Mouse (Mus musculus): ENCODE data around the gene Tbk1. TPM values are rescaled to one million over a fixed set of nuclear protein-coding genes. Genes with fewer than 3 reads are reported as not detected.

Gene Tbk1
- polyA plus RNA-seq, 1 experiment from 2014 or later = 34.4 TPM

DNA sequence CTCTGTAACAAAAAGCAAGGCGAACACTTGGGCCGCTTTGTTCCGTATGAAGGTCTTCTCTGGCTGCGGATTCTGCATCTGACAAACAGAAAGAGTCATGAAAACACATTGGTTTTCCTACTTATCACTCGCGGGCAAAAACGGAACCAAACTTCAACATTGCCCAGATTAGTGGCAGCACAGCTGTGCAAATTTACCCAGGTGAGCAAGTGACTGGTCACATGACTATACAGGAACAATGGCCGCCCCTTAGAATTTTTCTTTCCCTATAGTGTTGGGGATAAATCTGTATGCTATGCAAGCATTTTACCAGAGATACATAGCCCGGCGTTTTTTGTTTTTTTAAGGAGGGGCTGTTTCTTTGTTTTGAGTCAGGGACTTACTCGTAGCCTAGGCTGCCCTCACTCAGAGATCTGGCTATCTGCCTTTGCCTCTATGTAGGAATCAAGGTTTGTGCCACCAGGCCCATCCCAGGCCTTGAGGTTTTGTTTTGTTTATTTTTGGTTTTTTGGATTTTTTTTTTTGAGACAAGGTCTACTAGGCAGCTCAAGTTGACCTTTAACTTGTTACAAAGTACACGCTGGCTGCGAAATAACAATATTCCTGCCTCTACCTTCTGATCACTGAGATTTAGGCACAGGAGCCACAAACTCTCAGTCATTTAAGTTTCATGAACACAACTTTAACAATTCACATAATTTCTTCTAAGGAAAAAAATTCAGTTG is 28.7 kb upstream of the Tbk1 start:
- no peak overlapping the region for H3K9ac ChIP-seq
- no peak overlapping the region for H3K4me3 ChIP-seq
- H3K4me2 ChIP-seq (replicated peaks) = no peak overlapping the region
- H3K36me3 ChIP-seq = peaks cover 89% of the 10 kb centered on the region
- no peaks in the 10 kb centered on the region for H3K4me1 ChIP-seq
- H3K27me3 ChIP-seq = no peaks in the 10 kb centered on the region
- H3K9me3 ChIP-seq = no peaks in the 10 kb centered on the region
- WGBS = 93% methylated on average over 13 of the region's 13 CpGs
- no peak overlapping the region for H3K27ac ChIP-seq
- no peak for ATAC-seq (ENCODE audit: insufficient number of reproducible peaks, insufficient read depth, low FRiP score, low TSS enrichment)

DNA sequence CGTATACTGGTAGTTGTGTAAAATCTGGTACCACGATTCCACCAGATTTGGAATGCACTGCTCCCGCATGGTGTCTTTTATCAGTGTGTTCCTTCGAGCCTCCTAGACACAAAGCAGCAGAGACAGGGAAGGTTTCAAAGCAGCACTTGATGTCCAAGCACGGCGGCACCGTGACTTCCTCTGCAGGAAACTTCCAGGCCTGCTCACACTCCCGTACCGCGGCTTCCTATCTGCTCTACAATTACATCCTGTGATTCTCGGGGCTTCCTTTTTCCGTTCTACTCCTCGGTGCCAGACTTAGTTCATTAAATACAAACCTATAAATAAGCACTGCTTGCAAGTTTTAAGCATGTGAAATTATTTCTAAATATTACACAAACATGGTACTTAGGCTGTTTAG is 27.0 kb upstream of the Tbk1 start:
- no peaks in the 10 kb centered on the region for H3K9me3 ChIP-seq
- H3K9ac ChIP-seq = no peak overlapping the region
- no peak overlapping the region for H3K4me2 ChIP-seq (replicated peaks)
- H3K4me3 ChIP-seq = no peak overlapping the region
- ATAC-seq (ENCODE audit: insufficient number of reproducible peaks, insufficient read depth, low FRiP score, low TSS enrichment) = no peak
- no peaks in the 10 kb centered on the region for H3K27me3 ChIP-seq
- no peak overlapping the region for H3K27ac ChIP-seq
- H3K36me3 ChIP-seq = peaks cover 88% of the 10 kb centered on the region
- H3K4me1 ChIP-seq = no peaks in the 10 kb centered on the region
- 91% methylated on average over 13 of the region's 13 CpGs for WGBS

DNA sequence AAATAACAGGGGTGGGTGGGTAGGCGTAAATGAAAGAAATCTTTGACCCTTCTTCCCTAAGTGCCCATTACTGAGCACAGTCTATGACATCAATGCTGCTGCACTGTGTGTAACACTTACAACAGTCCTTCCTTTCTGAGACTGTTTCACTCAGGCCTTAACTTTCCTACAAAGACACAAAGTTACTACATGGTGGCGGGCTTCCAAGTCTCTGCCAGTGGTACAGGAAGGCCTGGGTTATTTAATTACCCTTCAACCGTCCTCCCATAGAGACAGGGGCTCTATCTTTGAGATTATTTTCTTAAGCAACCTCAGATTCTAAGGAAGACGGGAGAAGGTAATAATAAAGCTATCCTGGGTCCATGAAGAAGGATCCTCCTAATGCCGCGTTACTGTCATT is 25.9 kb upstream of the Tbk1 start:
- H3K9me3 ChIP-seq = no peaks in the 10 kb centered on the region
- H3K4me3 ChIP-seq = no peak overlapping the region
- no peak overlapping the region for H3K4me2 ChIP-seq (replicated peaks)
- H3K27me3 ChIP-seq = no peaks in the 10 kb centered on the region
- WGBS = 87% methylated on average over 6 of the region's 6 CpGs
- no peak overlapping the region for H3K9ac ChIP-seq
- peaks cover 88% of the 10 kb centered on the region for H3K36me3 ChIP-seq
- no peak for ATAC-seq (ENCODE audit: insufficient number of reproducible peaks, insufficient read depth, low FRiP score, low TSS enrichment)
- H3K4me1 ChIP-seq = no peaks in the 10 kb centered on the region
- no peak overlapping the region for H3K27ac ChIP-seq

DNA sequence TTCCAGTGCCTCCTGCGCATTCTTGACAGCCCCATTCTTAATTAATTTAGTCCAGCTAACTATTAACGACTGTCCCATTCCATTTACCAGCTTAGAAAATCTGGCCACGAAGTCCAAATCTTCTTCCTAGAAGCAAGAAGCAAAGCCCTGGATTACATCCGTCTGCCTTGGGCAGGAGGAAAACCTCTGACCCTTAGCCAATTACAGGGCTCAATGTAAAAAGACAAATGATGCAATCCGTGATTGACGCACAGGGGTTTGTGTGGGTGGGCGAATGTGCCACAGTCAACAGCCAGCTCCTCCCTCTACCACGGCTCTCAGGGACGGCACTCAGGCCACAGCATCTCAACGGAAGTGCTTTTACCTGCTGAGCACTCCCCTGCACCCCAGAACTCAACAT is 25.0 kb upstream of the Tbk1 start:
- Histone ChIP-seq H3K4me1 (no peaks in the 10 kb centered on the region), H3K4me2 (replicated peaks) (no peak overlapping the region), H3K27me3 (no peaks in the 10 kb centered on the region), H3K27ac (no peak overlapping the region), H3K9me3 (no peaks in the 10 kb centered on the region), H3K36me3 (peaks cover 88% of the 10 kb centered on the region), H3K9ac (no peak overlapping the region), H3K4me3 (no peak overlapping the region)
- 81% methylated on average over 10 of the region's 10 CpGs for WGBS
- no peak for ATAC-seq (ENCODE audit: insufficient number of reproducible peaks, insufficient read depth, low FRiP score, low TSS enrichment)

DNA sequence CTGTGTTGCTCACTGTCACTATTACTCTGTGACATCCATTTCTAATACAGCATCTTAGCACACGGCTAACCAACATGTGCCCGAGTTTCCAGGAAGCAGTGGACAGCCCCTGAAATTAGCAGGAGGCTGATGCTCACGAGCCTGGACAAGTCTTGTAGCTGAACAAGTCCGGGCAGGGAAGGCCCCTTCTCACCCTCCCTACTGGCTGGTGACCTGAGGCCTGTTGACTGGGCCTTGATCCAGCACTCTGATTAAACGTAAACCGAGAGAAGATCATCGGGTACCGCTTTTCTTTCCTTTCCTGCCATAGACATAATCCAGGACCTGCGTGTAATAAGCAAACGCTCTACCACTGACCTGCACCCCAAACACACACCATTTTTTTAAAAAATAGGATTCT is 21.6 kb upstream of the Tbk1 start:
- H3K36me3 ChIP-seq = peaks cover 89% of the 10 kb centered on the region
- no peak overlapping the region for H3K27ac ChIP-seq
- WGBS = 88% methylated on average over 10 of the region's 10 CpGs
- no peak overlapping the region for H3K9ac ChIP-seq
- no peak overlapping the region for H3K4me2 ChIP-seq (replicated peaks)
- no peaks in the 10 kb centered on the region for H3K9me3 ChIP-seq
- no peak for ATAC-seq (ENCODE audit: insufficient number of reproducible peaks, insufficient read depth, low FRiP score, low TSS enrichment)
- H3K27me3 ChIP-seq = no peaks in the 10 kb centered on the region
- H3K4me3 ChIP-seq = no peak overlapping the region
- H3K4me1 ChIP-seq = no peaks in the 10 kb centered on the region

- H3K9ac ChIP-seq = no peak overlapping the region
Measured at GRCm38 (mm10) chr10:121604632-121605344, 18.2 kb upstream of the Tbk1 start.

DNA sequence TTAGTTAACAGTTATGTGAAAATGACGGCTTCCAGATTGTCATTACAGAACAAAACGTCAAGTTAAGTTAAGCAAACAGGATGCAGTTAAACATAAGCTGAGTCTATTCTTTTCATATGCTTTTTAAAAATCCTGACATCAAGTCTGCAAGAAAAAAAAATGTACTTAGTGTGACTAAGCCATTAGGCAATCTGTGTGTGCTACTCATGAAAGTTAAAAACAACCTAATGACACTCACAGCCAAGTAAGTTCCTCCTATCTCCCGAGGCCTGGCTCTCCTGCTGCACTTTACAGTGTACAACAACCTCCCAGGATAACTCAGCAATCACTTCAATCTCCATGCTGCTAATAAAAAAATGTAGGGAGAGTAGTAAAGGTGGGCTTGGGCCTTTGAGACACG is 17.0 kb upstream of the Tbk1 start:
- 86% methylated on average over 4 of the region's 4 CpGs for WGBS
- Histone ChIP-seq H3K27ac (no peak overlapping the region), H3K4me3 (no peak overlapping the region), H3K9ac (no peak overlapping the region), H3K4me1 (no peaks in the 10 kb centered on the region), H3K27me3 (no peaks in the 10 kb centered on the region), H3K9me3 (no peaks in the 10 kb centered on the region), H3K36me3 (peaks cover 95% of the 10 kb centered on the region), H3K4me2 (replicated peaks) (no peak overlapping the region)
- ATAC-seq (ENCODE audit: insufficient number of reproducible peaks, insufficient read depth, low FRiP score, low TSS enrichment) = no peak

More at GRCm38 (mm10) chr10:121604632-121605344, 18.2 kb upstream of the Tbk1 start:
- no peaks in the 10 kb centered on the region for H3K27me3 ChIP-seq
- no peak overlapping the region for H3K27ac ChIP-seq
- no peak overlapping the region for H3K4me3 ChIP-seq
- H3K9me3 ChIP-seq = no peaks in the 10 kb centered on the region
- no peak overlapping the region for H3K4me2 ChIP-seq (replicated peaks)
- peaks cover 92% of the 10 kb centered on the region for H3K36me3 ChIP-seq
- no peak for ATAC-seq (ENCODE audit: insufficient number of reproducible peaks, insufficient read depth, low FRiP score, low TSS enrichment)
- 93% methylated on average over 13 of the region's 13 CpGs for WGBS
- no peaks in the 10 kb centered on the region for H3K4me1 ChIP-seq

DNA sequence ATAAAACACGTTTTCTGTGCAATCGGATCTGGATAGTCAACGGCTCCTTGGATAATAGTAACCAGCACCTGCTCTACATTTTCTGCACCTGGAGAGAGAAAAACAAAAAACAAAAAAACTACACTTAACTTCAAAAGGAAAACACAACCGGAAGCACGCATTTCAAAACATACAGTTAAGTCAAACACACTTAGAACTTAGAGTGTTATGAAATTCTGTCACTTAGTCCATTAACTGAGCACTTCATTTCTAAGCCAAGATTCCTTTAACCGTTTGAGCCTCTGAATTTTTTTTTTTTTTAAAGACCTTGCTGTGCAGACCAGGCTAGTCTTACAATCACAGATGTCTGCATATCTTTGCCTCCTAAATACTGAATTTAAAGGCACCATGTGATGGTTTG is 14.7 kb upstream of the Tbk1 start:
- no peaks in the 10 kb centered on the region for H3K27me3 ChIP-seq
- no peaks in the 10 kb centered on the region for H3K9me3 ChIP-seq
- H3K9ac ChIP-seq = no peak overlapping the region
- no peaks in the 10 kb centered on the region for H3K4me1 ChIP-seq
- 83% methylated on average over 6 of the region's 6 CpGs for WGBS
- no peak overlapping the region for H3K4me2 ChIP-seq (replicated peaks)
- H3K27ac ChIP-seq = no peak overlapping the region
- ATAC-seq (ENCODE audit: insufficient number of reproducible peaks, insufficient read depth, low FRiP score, low TSS enrichment) = no peak
- H3K36me3 ChIP-seq = peaks cover 92% of the 10 kb centered on the region
- no peak overlapping the region for H3K4me3 ChIP-seq

- Histone ChIP-seq H3K4me3 (no peak overlapping the region), H3K9me3 (no peaks in the 10 kb centered on the region), H3K4me1 (no peaks in the 10 kb centered on the region), H3K9ac (no peak overlapping the region), H3K27me3 (no peaks in the 10 kb centered on the region), H3K4me2 (replicated peaks) (no peak overlapping the region), H3K27ac (no peak overlapping the region), H3K36me3 (peaks cover 83% of the 10 kb centered on the region)
- 88% methylated on average over 9 of the region's 9 CpGs for WGBS
- no peak for ATAC-seq (ENCODE audit: insufficient number of reproducible peaks, insufficient read depth, low FRiP score, low TSS enrichment)
Measured at GRCm38 (mm10) chr10:121596580-121596979, 10.0 kb upstream of the Tbk1 start.

DNA sequence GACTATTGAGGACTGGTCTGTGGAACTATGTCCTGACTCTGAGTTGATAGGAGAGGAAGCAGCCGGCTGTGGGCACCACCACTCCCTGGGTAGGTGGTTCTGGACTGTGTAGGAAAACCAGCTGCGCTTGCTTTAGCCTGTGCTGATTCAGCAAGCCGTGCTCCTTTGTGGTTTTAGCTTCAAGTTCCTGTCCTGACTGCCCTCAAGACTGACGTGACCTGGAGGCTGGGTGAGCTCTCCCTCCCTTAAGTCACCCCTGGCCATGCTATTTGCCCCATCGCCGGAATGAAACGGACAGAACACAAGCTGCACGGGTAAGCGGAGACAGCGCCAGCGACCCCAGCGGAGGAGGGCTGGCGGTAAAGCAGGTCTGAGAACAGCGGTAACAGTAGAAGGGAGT is 4.5 kb upstream of the Tbk1 start:
- H3K4me1 ChIP-seq = 0 out of 2 replicates have a peak, but pooled peaks cover 4% of the 10 kb centered on the region
- no peak for ATAC-seq (ENCODE audit: insufficient number of reproducible peaks, insufficient read depth, low FRiP score, low TSS enrichment)
- H3K27ac ChIP-seq = no peak overlapping the region
- H3K9me3 ChIP-seq = no peaks in the 10 kb centered on the region
- H3K27me3 ChIP-seq = no peaks in the 10 kb centered on the region
- peaks cover 51% of the 10 kb centered on the region for H3K36me3 ChIP-seq
- H3K4me3 ChIP-seq = no peak overlapping the region
- no peak overlapping the region for H3K4me2 ChIP-seq (replicated peaks)
- WGBS = 89% methylated on average over 14 of the region's 14 CpGs
- H3K9ac ChIP-seq = no peak overlapping the region

DNA sequence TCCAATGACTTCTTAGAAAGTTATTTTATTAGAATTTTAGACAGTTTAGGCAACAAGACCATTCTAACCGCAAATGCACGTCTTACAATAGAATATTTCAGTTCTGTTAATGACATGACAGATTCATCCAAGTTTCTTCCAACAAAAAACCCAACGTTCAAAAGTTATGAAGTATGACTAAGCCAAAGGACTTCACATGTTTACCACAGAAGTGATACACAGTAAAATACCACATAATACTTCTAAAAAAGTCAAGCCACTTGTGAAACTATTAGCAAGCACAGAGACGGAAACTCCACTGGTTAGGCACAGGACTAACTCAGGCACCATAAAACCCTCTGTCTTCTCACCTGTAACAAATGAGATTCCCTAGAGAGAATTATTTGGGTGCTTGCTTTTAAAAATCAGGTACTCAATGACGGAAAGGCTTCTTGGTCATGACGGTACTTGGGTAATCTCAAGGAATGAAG is 819 bp upstream of the Tbk1 start:
- ATAC-seq (ENCODE audit: insufficient number of reproducible peaks, insufficient read depth, low FRiP score, low TSS enrichment) = no peak
- Histone ChIP-seq H3K36me3 (peaks cover 41% of the 10 kb centered on the region), H3K27me3 (no peaks in the 10 kb centered on the region), H3K4me3 (peak overlapping the region; percentile 88), H3K9me3 (no peaks in the 10 kb centered on the region), H3K4me2 (replicated peaks) (peak overlapping the region; percentile 65), H3K4me1 (peaks cover 14% of the 10 kb centered on the region), H3K27ac (no peak overlapping the region), H3K9ac (no peak overlapping the region)
- WGBS = 65% methylated on average over 6 of the region's 6 CpGs
